Mouse (Mus musculus): ENCODE results near the gene Trappc6a.

The Trappc6a gene

GRCm38 (mm10) chr7:19523757-19524419 lies 15.7 kb downstream of the Trappc6a start:
- no peak for DNase-seq (ENCODE audit: low read depth, low spot score)

DNA sequence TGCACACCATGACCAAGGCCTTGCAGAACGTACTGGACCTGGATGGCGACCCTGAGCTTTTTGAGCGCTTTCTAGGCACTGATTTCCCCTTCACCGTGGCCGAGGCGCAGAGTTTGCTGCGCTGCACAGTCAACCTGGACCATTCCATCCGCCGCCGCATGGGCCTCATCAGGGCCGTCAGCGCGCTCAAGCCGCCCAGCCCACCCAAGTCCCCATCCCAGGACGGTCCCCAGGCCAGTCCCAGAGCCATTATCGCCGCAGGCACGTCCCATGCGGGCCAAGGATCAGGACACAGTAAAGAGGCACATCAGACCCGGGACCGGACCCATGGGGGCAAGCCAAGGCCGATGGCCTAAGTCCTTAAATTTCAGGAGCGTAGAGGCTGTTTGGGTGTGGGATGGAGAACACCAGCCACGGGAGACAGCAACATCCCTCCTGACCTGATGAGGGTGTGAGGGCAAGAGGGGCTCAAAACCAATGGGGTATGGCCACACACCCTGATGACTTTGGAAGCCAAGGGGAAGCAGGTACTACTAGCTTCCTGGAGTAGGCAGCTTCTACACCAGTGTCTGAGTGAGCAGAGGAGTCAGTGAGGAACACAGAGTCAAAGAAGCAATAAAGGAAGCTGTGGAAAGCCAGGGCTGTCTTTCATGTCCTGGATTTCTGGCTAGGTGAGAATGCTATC lies 16.4 kb downstream of the Trappc6a start:
- DNase-seq (ENCODE audit: low read depth, low spot score) = no peak

GRCm38 (mm10) chr7:19525105-19525481 lies 16.9 kb downstream of the Trappc6a start:
- DNase-seq (ENCODE audit: low read depth, low spot score) = no peak

- no peak for DNase-seq (ENCODE audit: low read depth, low spot score)
These were observed 22.9 kb downstream of the Trappc6a start for GRCm38 (mm10) chr7:19531077-19531476.

DNA sequence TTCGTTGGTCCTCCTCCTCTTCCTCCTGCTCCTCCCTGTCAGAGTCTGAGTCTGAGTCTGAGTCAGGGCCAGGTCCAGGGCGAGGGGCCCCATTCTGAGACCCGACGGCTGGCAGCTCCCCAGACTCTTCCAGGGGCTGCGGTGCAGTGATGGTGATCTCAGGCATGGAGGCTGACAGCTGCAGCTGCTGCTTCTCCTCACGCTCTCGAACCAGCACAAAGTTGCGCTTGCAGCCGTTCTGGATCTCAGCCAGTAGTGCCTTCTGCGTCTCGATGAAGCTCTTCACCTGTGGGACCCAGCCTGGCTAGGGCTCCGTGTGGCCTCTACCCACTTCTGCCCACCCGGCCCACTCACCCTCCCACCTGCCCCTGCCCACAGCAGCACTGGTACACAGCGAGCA lies 24.0 kb downstream of the Trappc6a start:
- DNase-seq (ENCODE audit: low read depth, low spot score) = no peak

DNA sequence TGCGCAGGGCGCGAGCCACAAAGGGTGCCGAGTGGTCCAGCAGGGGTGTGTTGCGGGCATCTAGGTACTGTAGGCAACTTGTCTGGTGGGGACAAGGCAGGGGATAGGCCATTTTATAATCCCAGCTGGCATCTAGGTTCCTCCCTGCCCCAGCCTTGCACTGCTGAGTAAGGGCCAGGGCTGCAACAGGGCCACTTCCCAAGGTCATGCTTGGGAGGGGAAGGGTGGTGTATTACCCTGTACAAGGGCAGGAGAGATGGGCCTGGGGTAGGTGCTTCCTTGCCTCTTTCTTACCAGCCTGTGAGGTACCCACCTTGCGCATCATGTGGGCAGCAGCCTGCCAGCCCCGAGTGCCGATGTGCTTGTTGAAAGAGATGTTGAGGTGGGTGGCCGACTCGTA lies 26.5 kb downstream of the Trappc6a start:
- DNase-seq (ENCODE audit: low read depth, low spot score) = no peak

DNA sequence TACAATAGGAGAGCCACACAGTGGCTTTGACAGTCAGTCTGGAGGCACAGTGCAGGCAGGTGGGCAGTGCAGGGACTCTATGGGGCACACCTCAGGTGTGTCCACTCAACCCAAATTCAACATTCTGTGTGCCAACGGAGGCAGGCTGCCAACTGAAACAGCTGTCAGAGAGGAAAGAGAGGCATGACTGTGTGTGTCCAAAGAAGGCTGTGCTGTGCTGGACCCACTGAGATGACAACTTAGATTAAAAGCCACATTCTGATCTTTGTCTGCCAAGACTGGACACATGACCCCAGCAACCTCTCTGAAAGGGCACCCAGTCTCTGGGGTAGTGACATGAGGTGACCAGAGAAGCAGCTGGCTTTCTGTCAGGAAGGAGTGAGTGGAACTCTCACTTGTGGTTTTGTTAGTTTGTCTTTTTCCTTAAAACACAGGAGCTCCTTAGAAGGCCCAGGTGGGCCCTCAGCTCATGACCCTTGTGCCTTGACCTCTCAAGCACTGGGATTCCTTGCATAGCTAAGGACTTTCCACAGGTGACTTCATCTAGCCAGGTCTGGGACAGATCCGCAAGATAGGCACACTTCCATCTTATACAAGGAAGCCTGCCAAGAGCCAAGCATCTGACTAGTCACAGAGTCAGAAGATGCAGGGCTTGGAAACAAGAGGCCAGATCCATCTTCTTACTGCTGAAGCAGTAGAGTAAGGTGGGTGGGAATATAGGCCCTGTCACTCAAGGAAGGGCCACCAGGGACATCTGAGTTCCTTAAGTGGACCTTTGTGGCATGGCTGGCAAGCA lies 32.8 kb downstream of the Trappc6a start:
- DNase-seq (ENCODE audit: low read depth, low spot score) = no peak

GRCm38 (mm10) chr7:19541681-19542154 lies 33.5 kb downstream of the Trappc6a start:
- no peak for DNase-seq (ENCODE audit: low read depth, low spot score)

- DNase-seq (ENCODE audit: low read depth, low spot score) = no peak
These were observed 34.0 kb downstream of the Trappc6a start for GRCm38 (mm10) chr7:19542155-19542691.

DNA sequence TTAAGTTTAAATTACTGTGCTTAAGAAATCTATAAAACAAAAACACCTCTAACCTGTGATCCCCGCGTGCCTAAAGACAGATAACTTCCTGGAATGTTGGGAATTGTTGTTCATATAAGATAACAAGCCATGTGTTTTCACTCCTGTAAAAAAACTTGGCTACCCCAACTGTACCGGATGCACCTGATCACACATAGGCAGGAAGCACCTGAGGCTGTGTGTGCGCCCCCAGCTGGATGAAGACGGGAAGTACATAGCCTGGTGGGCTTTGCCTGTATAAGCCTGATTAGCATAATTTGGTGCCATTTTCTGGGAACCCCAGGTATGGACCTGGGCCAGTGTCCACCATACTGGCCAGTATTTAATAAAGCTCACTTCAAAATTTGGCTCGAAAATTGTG lies 35.4 kb downstream of the Trappc6a start:
- no peak for DNase-seq (ENCODE audit: low read depth, low spot score)

- no peak for DNase-seq (ENCODE audit: low read depth, low spot score)
These were observed 37.8 kb downstream of the Trappc6a start for GRCm38 (mm10) chr7:19546007-19546406.

- no peak for DNase-seq (ENCODE audit: low read depth, low spot score)
These were observed 39.3 kb downstream of the Trappc6a start for GRCm38 (mm10) chr7:19547344-19547969.

GRCm38 (mm10) chr7:19549394-19549793 lies 41.2 kb downstream of the Trappc6a start:
- DNase-seq (ENCODE audit: low read depth, low spot score) = no peak

DNA sequence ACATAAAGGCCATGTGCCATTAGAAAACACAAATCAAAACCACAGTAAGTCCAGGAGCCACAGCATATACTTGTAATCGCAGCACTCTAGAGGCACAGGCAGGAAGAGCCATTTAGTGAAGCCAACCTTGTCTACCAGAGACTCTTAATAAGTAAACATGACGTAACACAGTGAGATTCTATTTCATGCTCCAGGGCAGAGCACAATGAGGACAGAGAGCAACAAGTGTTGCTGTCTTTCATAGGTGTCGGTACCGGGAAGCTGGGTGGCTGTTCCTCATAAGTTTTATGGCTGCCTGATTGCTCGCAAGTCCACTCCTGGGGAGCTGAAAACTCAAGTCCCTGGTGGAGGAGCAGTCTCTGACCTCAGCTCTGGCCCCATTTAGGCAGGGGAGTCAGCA lies 43.4 kb downstream of the Trappc6a start:
- no peak for DNase-seq (ENCODE audit: low read depth, low spot score)

- DNase-seq (ENCODE audit: low read depth, low spot score) = no peak
These were observed 44.2 kb downstream of the Trappc6a start for GRCm38 (mm10) chr7:19552443-19552842.

DNA sequence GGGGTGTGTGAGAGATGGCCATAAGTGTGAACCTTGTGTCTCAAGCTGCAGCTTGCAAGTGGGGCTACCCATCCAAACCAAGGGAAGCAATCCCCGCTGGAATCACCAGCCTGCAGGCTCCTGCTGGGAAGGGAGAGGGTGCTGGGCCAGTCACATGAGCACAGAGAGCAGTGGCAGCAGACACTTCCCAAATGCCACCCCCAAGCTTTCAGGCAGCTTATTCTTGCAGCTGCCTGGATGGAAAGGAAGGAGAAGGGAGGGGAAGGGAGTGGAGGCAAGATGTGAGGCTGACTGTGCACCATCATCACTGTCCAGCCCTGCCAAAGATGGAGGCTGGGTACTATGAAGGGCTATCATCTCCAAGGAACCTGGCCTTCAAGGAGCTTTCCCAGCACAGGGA lies 46.0 kb downstream of the Trappc6a start:
- DNase-seq (ENCODE audit: low read depth, low spot score) = no peak

- DNase-seq (ENCODE audit: low read depth, low spot score) = no peak
These were observed 48.9 kb downstream of the Trappc6a start for GRCm38 (mm10) chr7:19557086-19557485.

DNA sequence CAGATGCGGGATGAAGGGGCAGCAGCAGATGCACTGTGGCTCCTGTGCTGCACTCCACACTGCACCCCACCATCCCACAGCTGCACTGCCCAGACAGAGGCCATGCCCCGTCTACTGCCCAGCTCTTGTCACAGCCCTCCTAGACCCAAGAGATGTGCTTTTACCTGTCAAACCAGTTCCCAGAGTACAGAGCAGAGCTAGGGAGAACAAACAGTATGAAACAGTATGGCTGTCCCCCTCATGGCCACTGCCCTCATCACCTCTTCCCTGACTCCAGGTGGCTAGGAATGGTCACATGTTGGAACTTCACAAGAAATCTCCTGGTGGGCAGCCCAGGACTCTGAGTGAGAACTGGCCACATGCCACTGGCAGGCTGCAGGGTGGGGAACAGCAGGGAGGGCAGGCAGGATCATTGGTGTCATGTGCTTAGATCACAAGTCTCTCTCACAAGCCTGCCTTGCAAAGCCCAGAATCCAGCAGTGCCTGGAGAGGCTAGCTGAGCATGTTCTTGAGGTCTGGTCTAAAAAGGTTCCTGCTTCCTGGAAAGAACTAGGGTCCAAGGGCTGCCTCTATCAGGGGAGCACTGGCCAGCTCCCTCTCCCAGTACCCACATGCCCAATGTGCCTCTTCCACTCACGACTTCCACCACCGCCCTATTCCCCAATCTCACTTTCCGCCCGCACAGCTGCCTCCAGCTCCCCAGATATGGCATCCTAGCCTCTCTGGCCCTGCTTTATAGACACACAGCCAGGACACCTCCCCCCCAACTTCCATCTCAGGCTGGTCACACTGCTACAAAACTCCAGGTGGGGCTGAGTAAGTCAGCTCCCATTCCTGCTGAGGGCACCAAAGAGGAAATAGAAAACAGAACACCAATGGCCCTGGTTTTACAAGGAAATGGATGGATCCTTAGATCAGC lies 50.0 kb downstream of the Trappc6a start:
- DNase-seq (ENCODE audit: low read depth, low spot score) = no peak

DNA sequence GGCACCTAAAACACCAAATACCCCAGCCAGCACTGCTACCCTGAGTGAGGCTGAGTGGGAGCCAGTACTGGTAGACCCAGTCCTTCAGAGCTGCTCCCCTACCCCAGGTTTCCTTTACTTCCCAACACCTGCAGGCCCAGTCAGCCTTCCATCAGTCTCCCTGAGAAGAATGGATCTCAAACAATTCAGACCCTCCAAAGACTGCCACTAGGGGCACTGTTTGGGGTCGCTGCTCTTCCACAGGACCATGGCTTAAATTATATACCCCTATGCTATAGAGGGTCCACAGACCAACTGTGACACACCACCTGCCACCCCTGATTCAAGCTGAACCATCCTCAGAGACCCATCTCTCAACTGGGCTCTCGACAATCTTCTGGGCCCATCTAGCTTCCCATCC lies 50.8 kb downstream of the Trappc6a start:
- no peak for DNase-seq (ENCODE audit: low read depth, low spot score)

GRCm38 (mm10) chr7:19560491-19561260 lies 52.5 kb downstream of the Trappc6a start:
- DNase-seq (ENCODE audit: low read depth, low spot score) = no peak
